22 mouse cellular contexts compared by ENCODE assay signal in the genomic region with DNA sequence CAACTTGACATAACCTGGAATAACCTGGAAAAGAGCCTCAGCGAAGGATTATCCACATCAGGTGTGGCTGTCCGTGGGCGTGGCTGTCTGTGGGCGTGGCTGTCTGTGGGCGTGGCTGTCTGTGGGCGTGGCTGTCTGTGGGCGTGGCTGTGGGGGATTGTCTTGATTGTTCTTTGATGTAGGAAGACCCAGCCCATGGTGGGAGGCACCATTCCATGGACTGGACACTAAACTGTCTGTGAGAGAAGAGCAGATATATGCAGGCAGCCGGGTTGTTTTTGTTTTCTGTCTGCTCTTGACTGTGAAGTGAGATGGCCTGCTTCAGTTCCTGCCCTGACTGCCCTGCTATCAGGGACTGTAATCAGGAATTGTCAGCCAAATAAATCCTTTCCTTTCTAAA.
"Had no signal": no experiment of that assay in that cellular context is flagged by ENCODE, and none has a peak within 500 bp of the region (broad histone marks: within the 10 kb centered on the region; RNA-seq: fewer than 3 reads in every experiment).

No protein-coding gene starts in this region.

- H3K4me3 ChIP-seq: layer of hippocampus, adult 2 months; limb, embryonic 10.5 days; limb, embryonic 13.5 days; liver, embryonic 12.5 days; liver, embryonic 15.5 days; lung, embryonic 15.5 days; megakaryocyte, embryonic 14.5 days; midbrain, embryonic 12.5 days had no signal

- H3K4me2 ChIP-seq: limb, embryonic 13.5 days; liver, embryonic 12.5 days; liver, embryonic 15.5 days; lung, embryonic 15.5 days; midbrain, embryonic 12.5 days had no signal

- H3K4me1 ChIP-seq: limb, embryonic 10.5 days; limb, embryonic 13.5 days; liver, embryonic 12.5 days; liver, embryonic 15.5 days; lung, embryonic 15.5 days; megakaryocyte, embryonic 14.5 days; midbrain, embryonic 12.5 days had no signal

- ATAC-seq: liver, embryonic 12.5 days had no signal

- H3K36me3 ChIP-seq: limb, embryonic 10.5 days; limb, embryonic 13.5 days; liver, embryonic 12.5 days; liver, embryonic 15.5 days; lung, embryonic 15.5 days; midbrain, embryonic 12.5 days had no signal

- H3K27me3 ChIP-seq: limb, embryonic 13.5 days; liver, embryonic 12.5 days; liver, embryonic 15.5 days; lung, embryonic 15.5 days; megakaryocyte, embryonic 14.5 days; midbrain, embryonic 12.5 days had no signal

- H3K27ac ChIP-seq: kidney, postnatal 0 days; layer of hippocampus, adult 2 months; limb, embryonic 10.5 days; limb, embryonic 13.5 days; liver, embryonic 12.5 days; liver, embryonic 15.5 days; lung, embryonic 15.5 days; midbrain, embryonic 12.5 days; stomach, postnatal 0 days had no signal

- H3K9me3 ChIP-seq: limb, embryonic 10.5 days; limb, embryonic 13.5 days; liver, embryonic 12.5 days; liver, embryonic 15.5 days; lung, embryonic 15.5 days; midbrain, embryonic 12.5 days had no signal

- DNase-seq: kidney, adult 2 months; kidney, postnatal 25 days; layer of hippocampus, adult 9-11 months; liver; lung, adult 18-20 months; lung, postnatal 10 days; lung, postnatal 36 days; right cerebral cortex, postnatal 14 days; right cerebral cortex, postnatal 4 days; thymus, adult 2 months; thymus, postnatal 14 days; thymus, postnatal 4 days had no signal

- H3K9ac ChIP-seq: limb, embryonic 13.5 days; liver, embryonic 12.5 days; liver, embryonic 15.5 days; lung, embryonic 15.5 days; midbrain, embryonic 12.5 days had no signal
